Mouse (Mus musculus): ENCODE data around the gene Clybl.

DNA sequence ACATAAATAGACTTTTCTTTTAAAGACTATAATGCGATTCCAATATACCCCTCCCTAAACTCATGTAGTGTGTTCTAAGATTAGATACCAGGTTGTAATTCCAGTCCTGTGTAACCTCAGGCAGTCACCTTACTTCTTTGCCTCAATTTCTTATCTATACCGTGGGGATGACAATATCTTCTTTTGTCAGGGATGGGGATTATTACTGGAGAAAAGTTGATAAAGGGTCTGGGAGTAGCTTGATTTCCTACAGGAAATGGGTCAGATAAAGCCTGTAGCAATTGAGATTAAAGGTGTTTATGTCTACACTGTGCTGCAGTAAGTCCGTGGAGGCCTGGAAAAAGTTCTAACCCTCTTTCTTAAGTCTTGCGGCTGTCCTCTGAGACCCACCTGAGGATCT lies 131.8 kb downstream of the Clybl start:
- TF ChIP-seq CTCF (IDR thresholded peaks at IDR 0.05; ENCODE audit: borderline replicate concordance, extremely low read depth, insufficient read depth, insufficient read length) (no peak), POLR2A (IDR thresholded peaks at IDR 0.05; ENCODE audit: borderline replicate concordance, extremely low read depth, insufficient read depth, insufficient read length, poor library complexity, severe bottlenecking) (no peak)

Measured in brain, embryonic 14.5 days (tissue).